Mouse (Mus musculus): ENCODE data around the gene Psmc1. TPM values are rescaled to one million over a fixed set of nuclear protein-coding genes. Genes with fewer than 3 reads are reported as not detected.

The Psmc1 gene
- 133 and 152 TPM in 2 replicates for polyA plus RNA-seq (2012; rRNA removed)

DNA sequence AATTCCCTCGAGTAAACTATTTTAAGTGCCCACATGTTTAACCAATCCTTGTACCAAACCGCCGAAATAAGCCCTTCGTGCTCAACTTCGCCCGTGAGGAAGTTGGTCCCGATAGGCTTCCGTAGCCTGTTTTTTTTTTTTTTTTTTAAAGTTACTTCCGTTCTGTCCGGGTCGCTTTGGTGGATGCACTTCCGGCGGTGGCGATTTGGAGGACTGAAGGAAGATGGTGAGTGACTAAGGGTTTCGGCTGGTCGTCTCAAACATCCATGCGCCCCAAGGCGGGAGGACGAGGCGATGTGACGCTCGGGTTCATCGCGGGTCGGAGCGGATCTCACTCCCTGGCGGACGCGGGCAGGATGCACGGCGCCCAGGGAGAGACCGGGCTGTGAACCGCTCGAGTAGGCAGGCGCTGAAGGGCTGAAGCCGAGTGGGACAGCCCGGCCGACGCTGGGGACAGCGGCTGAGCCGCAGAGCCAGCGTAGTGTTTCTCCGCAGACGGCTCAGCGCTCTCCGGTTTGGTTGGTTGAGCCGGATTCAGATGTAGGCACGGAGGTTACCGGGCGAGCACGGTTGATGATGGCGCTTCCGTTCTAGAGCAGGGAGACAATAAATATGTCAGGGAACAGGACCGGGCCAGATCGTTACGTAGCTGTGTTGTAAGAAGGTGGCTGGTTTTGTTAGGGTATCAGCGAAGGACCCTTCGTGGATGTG, at the start of gene Psmc1:
Gene Psmc1 (plus strand): TSS at position 169 of the 711 bp plus-strand sequence.
- DNase-seq (ENCODE audit: extremely low spot score in 1 of 2, low spot score in 1 of 2): peak; percentile 57 to 84

DNA sequence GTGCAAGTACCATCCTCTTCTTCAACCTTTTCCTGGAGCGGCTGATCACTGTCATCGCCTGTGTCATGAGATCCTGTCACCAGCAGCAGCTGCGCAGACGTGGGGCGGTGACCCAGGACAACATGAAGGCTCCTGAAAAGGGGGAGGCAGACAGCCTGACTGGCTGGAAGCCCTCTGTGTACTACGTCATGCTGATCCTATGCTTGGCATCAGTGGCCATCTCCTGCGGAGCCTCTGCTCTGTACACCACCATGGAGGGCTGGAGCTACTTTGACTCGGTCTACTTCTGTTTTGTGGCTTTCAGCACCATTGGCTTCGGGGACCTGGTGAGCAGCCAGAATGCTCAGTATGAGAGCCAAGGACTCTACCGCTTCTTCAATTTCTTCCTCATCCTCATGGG, 48.9 kb upstream of the Psmc1 start:
- DNase-seq (ENCODE audit: extremely low spot score in 1 of 2, low spot score in 1 of 2): no peak

DNA sequence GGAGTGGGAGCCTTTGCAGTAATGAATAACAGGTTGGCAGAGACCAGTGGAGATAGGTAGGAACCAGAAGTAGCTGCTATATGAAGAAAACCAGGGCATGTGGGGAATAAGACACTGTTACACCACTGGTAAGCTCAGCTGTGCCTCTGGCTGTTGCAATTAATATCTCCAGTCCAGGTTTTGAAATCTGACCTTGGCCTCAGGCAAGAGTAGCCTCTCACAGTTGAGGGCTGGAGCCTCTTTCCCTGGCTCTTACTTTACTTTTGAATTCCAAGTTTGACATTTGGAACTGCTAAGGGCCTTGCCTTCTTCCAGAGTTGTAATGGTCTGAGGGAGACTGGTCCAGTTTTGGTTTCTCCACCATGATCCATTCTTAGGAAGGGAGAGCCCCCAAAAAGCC, 48.1 kb upstream of the Psmc1 start:
- DNase-seq (ENCODE audit: extremely low spot score in 1 of 2, low spot score in 1 of 2): no peak

DNA sequence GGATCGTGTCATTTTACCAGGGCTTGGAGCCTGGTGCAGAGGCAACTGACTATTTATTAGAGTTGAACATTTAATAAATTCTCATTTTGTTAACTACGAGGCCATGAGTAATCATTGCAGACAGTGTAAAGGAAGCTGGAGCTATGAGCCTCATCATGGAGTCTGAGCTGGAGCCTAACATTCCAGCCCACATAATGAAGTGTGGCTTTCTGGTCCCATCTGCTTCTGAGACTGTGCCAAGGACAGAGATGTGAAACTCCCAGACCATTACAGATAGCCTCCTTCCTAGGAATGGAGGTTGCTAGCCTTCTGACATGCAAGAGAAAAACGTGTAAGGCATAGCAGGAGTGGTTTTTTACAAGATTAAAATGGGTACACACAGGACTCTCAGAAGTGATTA, 47.4 kb upstream of the Psmc1 start:
- DNase-seq (ENCODE audit: extremely low spot score in 1 of 2, low spot score in 1 of 2): no peak

DNA sequence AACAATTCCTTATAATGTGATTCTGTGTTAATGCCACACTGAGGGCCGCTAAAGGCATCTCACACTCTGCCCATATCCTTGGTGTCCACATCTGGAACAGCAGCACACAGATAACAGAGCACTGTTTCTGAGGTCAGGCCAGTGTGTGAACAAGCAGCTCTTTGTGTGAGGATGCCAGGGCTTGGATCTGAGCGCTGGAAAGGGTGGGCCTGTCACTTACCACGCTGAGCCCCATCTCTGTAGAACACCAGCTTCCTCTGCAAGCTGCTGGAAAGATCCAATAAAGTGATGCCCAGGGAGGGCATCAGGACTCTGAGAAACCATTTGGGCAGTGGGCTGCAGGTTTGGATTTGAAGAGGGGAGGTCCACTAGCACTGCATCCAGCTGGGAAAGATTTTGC, 44.8 kb upstream of the Psmc1 start:
- DNase-seq (ENCODE audit: extremely low spot score in 1 of 2, low spot score in 1 of 2): peak in 1 of 2 experiments; percentile 22

DNA sequence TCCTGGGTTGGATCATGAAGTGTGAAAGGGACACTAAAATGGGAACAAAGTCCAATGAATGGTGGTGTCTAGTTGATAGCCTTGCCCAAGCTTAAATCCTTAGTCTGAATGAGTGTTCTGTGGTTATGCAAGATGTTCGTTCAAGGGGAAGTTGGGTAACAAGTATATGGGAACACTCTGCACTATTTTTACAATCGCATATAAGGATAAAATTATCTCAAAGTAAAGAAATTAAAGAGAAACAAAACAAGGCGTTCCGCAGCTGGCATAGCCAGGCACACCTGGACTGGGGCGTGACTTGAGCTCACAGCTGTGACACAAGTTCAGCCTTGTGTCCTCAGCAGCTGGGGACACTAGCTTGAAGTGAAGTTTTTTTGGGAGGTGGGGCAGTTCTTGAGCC, 42.5 kb upstream of the Psmc1 start:
- no peak for DNase-seq (ENCODE audit: extremely low spot score in 1 of 2, low spot score in 1 of 2)

DNA sequence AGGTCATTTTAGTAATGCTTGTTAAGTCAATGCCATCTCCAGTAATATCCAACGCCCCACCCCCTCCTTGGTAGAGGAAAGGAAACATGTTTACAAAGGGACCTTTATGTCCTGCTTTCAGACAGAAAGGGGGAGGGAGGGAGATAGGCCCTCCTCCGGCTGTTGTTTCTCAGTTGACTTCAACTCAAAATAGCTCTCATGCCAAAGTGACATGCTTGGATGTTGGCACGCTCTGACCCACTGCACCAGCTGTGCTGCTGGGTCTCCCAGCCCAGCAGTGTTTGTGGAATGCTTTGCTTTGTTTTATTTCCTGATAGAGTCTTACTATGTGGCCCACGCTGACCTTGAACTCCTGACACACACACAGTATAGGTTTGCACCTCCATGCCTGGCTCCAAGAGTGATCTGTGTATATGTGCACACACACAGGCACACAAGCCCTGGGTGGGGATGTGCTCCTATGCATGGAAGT, 36.7 kb upstream of the Psmc1 start:
- peak in 1 of 2 experiments; percentile 40 for DNase-seq (ENCODE audit: extremely low spot score in 1 of 2, low spot score in 1 of 2)

DNA sequence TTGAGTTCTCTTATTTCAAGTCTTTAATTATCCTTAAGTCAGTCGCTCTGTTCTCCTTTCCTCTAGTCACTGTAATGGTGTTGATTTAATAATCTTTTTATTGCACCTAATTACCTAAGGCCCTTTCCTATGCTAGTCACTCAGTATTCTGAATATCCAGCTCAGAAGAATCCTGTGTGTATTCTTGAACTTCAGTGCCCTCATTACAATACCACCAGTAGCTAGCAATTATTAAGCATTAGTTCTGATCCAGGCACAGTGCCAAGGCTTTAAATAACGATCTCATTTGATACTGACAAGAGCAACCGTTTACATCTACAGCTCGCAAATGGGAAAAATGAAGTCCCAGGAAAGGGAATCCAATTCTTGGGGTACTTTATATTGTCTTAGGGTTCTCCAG, 34.2 kb upstream of the Psmc1 start:
- no peak for DNase-seq (ENCODE audit: extremely low spot score in 1 of 2, low spot score in 1 of 2)

DNA sequence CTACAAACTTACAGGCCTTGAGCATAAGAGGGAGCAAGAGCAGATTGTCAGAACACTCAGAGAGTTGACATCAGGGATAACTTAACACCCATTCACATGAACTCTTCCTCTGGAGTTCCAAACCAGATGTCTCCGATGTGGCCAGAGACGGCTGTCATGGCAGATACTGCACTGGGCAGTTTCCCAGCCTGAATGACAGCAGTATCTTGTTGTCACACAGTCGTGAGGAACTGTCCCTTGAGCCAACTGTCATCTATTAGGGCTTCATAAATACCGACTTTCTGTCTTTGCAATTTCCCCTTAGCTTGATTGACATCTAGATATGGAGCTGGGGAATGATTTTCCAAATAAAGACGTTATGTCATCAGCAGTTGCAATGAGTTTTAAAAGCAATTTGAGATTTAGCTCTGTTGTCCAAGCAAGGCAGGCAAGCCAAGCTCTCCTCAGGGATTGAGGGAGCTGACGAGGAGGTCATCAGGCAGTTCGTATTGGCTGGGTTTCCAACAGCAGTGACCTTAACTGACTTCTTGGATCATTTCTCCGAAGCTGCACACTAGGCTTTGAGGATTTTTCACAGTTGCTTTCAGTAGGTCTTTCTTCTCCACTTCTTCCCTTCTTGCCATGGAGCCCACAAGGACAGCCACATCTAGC, 30.2 kb upstream of the Psmc1 start:
- DNase-seq (ENCODE audit: extremely low spot score in 1 of 2, low spot score in 1 of 2): no peak

DNA sequence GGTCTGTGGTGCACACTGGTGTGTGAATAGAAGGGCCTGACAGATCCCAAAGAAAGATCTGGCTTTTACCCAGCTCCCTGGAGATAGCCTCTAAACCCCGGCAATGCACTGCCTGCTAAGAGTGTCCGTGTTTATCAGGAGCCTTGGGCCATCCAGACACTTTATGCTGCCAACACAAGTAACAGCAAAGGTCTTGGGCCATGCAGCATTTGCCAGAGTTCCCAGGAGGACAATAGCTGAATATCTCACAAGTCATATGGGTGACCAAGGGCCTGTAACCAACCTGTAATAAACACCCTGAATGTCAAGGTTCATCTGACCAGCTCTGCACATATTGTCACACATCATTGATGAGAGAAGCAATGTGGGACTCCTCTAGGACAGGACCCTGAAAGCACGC, 21.9 kb upstream of the Psmc1 start:
- no peak for DNase-seq (ENCODE audit: extremely low spot score in 1 of 2, low spot score in 1 of 2)

DNA sequence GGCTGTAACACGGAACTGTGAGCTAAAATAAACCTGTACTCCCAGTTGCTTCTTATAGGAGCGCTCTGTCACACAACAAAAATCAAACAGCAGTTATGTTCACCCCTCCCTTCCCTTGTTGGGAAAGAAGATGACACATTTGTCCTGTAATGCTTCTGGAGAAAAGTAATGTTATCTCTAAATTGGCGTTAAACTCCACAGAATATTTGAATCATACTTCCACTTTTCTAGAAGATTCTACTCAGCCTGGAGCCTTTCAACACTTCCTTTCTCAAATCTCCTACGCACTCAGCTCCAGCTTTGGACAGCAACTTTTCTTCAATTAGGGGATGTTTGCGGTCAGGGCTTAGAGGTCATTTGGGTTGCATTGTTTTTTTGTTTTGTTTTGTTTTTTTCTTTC, 20.7 kb upstream of the Psmc1 start:
- DNase-seq (ENCODE audit: extremely low spot score in 1 of 2, low spot score in 1 of 2): no peak

DNA sequence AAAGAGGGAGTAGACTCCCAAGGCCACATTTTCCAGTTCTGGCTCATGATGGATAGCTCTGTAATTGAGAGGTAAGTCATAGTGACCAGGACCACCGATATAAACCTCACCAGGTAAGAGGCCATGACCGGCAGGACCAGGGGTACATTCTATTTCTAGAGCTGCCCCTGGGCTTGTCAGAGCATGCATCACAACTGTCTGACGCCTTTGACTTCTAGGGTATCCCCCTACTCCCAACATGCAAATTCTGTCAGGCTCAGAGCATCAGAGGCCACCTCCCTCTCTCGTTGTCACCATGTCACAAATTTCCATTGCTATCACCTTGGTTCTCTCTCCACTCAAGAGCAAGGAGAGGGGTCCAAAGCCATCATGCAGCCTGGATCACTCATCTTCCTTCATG, 19.2 kb upstream of the Psmc1 start:
- DNase-seq (ENCODE audit: extremely low spot score in 1 of 2, low spot score in 1 of 2): no peak

DNA sequence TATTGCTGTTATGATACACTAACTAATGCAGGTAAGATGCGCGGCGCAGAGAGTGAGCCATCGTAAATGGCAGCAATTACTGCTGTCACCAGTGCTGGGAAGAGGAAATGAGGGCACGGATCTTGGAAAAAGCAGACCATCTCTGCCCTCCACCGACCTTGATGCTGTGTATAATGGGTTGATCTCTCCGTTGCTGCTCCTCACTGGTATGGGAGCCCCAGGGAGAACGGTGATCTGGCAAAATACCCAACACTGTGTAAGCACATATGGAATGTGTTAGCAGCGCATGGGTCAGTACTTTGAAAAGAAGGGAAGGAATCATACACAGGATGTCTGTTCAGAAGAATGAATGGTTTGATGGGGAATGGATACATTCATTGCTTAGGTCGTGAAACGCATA, 16.9 kb upstream of the Psmc1 start:
- DNase-seq (ENCODE audit: extremely low spot score in 1 of 2, low spot score in 1 of 2): no peak

DNA sequence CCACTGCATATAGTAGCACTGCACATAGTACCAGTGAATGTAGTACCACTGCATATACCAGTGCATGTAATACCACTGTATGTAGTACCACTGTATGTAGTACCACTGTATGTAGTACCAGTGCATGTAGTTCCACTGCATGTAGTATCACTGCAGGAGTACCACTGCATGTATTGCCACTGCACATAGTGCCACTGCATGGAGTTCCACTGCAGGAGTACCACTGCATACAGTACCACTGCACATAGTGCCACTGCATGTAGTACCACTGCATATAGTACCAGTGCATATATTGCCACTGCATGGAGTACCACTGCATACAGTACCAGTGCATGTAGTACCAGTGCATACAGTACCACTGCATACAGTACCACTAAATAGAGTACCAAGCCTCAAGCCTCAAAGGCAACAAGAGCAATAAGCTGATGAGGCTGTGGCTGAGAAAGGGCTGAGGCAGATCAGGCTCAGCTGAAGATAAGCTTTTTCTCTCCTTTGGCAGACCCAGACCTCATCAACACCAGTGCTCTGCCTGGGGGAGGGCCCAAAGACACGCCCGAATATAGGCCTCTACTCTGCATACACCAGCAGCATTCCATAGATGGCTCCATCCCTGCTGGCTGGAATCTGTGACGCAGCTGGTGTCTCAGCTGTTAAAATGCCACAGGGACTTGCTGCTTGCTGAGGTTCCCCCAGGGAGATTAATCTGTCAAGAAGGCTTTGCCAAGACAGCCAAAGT, 9.8 kb upstream of the Psmc1 start:
- DNase-seq (ENCODE audit: extremely low spot score in 1 of 2, low spot score in 1 of 2): no peak

DNA sequence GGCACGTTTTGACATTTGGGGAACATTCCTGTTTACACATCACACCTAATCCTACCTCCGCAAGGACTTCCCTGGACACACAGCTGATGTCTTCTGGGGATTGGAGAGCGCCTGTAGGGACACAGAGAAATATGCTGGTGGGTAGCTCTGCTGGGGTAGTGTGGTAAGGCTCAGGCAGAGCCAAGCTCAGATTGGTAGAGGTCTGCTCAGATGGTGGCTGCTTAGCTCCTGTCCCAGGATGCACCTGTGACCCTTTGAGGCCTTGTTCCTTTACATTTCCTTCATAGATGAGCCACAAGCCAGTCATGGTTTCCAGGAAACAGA, 9.3 kb upstream of the Psmc1 start:
- DNase-seq (ENCODE audit: extremely low spot score in 1 of 2, low spot score in 1 of 2): no peak

DNA sequence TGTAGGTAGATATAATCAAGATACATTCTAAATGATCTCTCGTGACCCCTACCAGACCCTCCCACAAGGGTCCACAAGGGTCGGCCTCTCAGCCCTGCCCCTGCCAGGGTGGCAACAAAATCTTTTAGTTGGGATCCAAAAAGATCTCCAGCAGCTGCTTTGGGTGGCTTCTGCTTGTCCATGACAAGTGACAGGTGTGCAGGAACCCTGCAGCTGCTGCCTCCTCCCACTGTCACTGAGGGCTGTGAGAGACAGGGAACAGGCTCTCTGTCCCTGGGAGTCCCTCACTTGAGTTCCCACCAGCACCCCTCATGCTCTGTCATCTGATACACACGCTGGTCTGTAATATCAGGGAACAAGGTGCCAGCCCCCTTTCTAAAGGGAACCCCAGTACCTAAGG, 8.3 kb upstream of the Psmc1 start:
- no peak for DNase-seq (ENCODE audit: extremely low spot score in 1 of 2, low spot score in 1 of 2)

DNA sequence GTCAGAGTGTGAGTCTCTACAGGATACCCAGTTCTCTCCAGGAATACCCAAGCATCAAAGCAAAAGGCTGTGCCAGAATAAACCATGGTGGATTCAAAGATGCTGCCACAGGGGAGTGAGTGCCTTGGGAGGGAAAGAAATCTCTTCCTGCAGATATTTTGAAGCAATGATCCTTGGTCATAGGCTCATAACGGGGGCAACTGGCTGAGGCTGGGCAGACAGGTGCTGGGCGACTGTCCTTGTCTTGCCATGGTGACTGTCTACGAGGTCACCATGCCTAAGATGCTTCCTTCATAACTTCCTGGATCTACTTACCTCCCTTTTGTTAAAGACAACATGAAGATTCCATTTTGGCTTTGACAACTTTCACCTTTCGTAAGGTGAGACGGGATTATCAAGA, 5.4 kb upstream of the Psmc1 start:
- no peak for DNase-seq (ENCODE audit: extremely low spot score in 1 of 2, low spot score in 1 of 2)

DNA sequence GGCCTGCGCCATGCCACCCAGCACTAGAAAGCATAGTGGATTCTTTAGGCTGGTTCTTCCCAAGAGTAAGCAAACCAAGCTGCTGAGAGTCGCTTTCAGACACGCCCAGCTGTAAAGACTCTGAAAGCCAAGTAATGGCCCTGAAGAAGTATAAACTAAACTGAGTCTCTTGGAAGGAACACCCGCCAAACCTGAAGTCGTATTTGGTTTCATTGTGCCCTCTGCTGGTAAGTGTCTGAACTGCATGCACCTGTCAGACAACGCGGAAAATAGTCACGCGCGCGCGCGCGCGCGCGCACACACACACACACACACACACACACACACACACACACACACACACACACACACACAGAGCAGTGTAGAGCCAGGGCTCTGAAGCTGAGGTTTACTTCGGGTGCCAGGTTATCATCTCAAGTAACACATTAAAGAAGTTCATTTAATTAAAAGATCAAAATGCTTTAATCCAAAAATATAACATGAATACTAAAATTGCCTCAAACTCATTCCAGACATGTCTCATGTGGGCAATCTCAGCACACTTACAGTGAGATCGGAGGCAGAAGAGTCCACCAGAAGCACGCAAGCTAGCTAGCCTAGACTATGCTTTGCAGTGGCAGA, 3.6 kb upstream of the Psmc1 start:
- DNase-seq (ENCODE audit: extremely low spot score in 1 of 2, low spot score in 1 of 2): peak in 1 of 2 experiments; percentile 93

DNA sequence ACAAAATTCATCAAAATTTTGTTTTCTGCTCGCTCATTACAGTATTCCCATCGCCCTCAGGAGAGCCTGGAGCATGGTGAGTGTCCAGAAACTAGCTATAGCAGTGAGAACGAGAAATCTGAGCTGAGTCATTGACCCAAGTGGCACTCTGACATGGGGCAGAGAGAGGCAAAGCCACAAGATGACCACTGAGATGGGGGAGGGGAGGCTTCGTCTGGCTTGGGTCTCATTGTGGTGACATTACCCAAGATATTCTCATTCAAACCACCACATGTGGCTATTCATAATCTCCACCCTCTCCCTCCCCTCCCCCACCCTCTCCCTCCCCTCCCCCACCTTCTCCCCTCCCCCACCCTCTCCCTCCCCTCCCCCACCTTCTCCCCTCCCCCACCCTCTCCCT, 2.5 kb upstream of the Psmc1 start:
- no peak for DNase-seq (ENCODE audit: extremely low spot score in 1 of 2, low spot score in 1 of 2)

DNA sequence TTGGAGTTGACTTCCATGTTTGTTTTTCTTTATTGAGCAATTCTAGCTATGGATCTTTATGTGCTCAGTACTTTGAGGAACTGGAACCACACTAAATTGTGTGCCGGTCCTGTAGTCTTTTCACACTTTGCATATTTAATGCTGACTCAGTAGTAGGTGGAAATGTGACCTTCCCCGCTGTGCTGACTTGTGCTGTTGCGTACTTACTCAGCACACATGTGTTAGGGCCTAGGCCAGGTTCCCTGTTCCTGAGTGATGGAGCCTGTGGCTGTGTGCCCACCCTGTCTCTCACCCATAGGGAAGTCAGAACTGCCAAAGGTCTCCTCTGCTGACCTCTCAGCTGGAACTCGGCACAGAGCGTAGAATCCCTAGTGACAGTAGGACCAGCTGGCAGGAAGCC, 6.0 kb downstream of the Psmc1 start:
- DNase-seq (ENCODE audit: extremely low spot score in 1 of 2, low spot score in 1 of 2): no peak

DNA sequence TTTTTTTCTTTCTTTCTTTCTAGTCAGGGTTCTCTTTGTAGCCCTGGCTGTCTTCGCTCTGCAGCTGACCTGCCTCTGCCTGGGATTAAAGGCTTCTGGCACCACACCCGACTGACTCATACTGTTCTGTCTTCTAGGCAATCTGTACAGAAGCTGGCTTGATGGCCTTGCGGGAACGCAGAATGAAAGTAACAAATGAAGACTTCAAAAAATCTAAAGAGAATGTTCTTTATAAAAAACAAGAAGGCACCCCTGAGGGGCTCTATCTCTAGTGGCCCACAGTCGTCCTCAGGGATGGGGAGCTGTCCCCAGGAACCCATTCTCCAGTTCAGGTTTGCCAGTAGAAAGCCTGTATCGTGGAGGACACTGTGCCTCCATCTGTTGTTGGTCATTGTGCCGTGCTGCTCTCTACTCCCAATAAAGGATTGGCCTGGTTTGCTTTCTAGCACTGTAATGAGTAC, 13.0 kb downstream of the Psmc1 start:
- DNase-seq (ENCODE audit: extremely low spot score in 1 of 2, low spot score in 1 of 2): peak in 1 of 2 experiments; percentile 54
